Mouse (Mus musculus) heart, postnatal 4 days (tissue): ENCODE measurements around the gene Sec62. TPM values are rescaled to one million over a fixed set of nuclear protein-coding genes. Genes with fewer than 3 reads are reported as not detected.
"Not testable (repeated sequence)": the region's sequence is repeated elsewhere in the genome, so short reads cannot be mapped to it uniquely, and the experiment has no call there.

ENCODE experiments used
- DNase-seq: peaks from one replicate; pipeline ENCODE4 v3.0.0; 2021
- total RNA-seq, 2 experiments: library from RNA; stranded (reverse); gene quantifications; 2 replicates each; pipeline ENCODE4 v1.2.3; 2021

Gene Sec62
- total RNA-seq, 2 experiments from 2014 or later, result 37.6 to 38.0 TPM

GRCm38 (mm10) chr3:30833254-30833653 is 40.6 kb downstream of the Sec62 start:
- no peak for DNase-seq

GRCm38 (mm10) chr3:30845755-30846154 is 53.1 kb downstream of the Sec62 start:
- no peak for DNase-seq

GRCm38 (mm10) chr3:30847413-30847812 is 54.7 kb downstream of the Sec62 start:
- DNase-seq, result no peak

GRCm38 (mm10) chr3:30851422-30851821 is 58.7 kb downstream of the Sec62 start:
- no peak for DNase-seq

GRCm38 (mm10) chr3:30853596-30853995 is 60.9 kb downstream of the Sec62 start:
- DNase-seq, result no peak

GRCm38 (mm10) chr3:30855604-30856458 is 63.2 kb downstream of the Sec62 start, which contains the start of gene Gpr160:
Gene Gpr160 (plus strand): TSS chr3:30855950.
- DNase-seq, result peak; percentile 72

GRCm38 (mm10) chr3:30859599-30859998 is 66.9 kb downstream of the Sec62 start:
- DNase-seq, result not testable (repeated sequence)

GRCm38 (mm10) chr3:30860705-30861104 is 68.0 kb downstream of the Sec62 start:
- DNase-seq, result no peak

GRCm38 (mm10) chr3:30863712-30864435 is 71.2 kb downstream of the Sec62 start:
- DNase-seq, result no peak

- no peak for DNase-seq
These were observed 72.0 kb downstream of the Sec62 start for GRCm38 (mm10) chr3:30864640-30865039.

GRCm38 (mm10) chr3:30868176-30868575 is 75.5 kb downstream of the Sec62 start:
- no peak for DNase-seq

- no peak for DNase-seq
These were observed 76.0 kb downstream of the Sec62 start for GRCm38 (mm10) chr3:30868625-30869024.

GRCm38 (mm10) chr3:30869995-30870394 is 77.3 kb downstream of the Sec62 start:
- no peak for DNase-seq

Other genes starting within 250 kb of the Sec62 start
- gene Mecom, start 244.9 kb upstream of the Sec62 start, total RNA-seq, result 10 to 100 TPM; 31.5 to 36.1 TPM
- not detected for gene Actrt3, start 192.9 kb upstream of the Sec62 start, total RNA-seq
- 10 to 100 TPM; 18.5 to 20.0 TPM for gene Mynn, start 190.8 kb upstream of the Sec62 start, total RNA-seq
- gene Lrriq4, start 148.4 kb upstream of the Sec62 start, total RNA-seq, result not detected
- not detected for gene Lrrc34, start 145.0 kb upstream of the Sec62 start, total RNA-seq
- gene Lrrc31, start 93.0 kb upstream of the Sec62 start, total RNA-seq, result under 1 TPM in 1 of 2 experiments, not detected in 1; 0.12 TPM
- gene Samd7, start 46.6 kb upstream of the Sec62 start, total RNA-seq, result not detected
- gene Gpr160, start 63.1 kb downstream of the Sec62 start, total RNA-seq, result under 1 TPM; 0.60 to 0.63 TPM
- 10 to 100 TPM; 17.6 to 17.8 TPM for gene Phc3, start 176.5 kb downstream of the Sec62 start, total RNA-seq
- 10 to 100 TPM; 23.0 to 26.6 TPM for gene Prkci, start 202.9 kb downstream of the Sec62 start, total RNA-seq